Mouse (Mus musculus): Measurements from ENCODE around the gene Ttll9. TPM values are rescaled to one million over a fixed set of nuclear protein-coding genes. Genes with fewer than 3 reads are reported as not detected.

Gene Ttll9
- polyA plus RNA-seq (2012; rRNA removed) (0.47 and 1.0 TPM in 2 replicates), polyA plus RNA-seq (2014; fragmentation: Nextera tagmentation; extraction: Ambion mirVana) (0.14 and 0.18 TPM in 2 replicates)

DNA sequence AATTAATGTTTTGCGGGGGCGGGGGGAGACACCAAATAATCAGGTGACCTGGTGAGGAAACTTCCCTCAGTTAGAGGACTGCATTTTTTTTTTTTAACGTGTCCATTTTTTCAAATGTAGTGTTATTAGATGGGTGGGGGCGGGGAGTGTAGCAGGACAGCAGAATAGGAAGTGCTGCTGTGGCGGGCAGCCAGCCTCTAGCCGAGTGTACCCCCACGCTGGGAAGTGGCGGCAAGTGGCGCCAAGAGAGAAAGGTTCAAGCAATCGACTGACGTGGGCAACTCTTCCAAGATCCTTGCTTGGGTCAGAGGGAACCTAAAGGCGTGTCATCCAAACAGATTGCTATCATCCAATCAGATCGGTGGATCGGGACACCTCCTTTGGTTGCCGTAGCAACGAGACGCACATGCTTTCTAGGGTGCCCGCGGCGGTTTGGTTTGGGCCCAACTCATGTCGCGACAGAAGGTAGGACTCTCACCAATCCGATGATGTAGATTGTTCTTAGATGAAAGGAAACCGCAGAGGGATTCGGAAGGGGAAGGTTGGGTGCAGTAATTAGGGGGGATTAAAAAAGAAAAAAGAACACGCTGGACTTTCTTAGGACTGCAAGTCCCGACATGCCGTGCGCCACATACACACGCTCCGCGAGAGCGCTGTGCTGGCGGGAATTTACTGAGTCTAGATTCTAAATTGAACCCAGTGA, at the start of gene Ttll9:
Ttll9 (plus strand) TSS at position 395 of the 703 bp plus-strand sequence.
- Histone ChIP-seq H3K27me3 (ENCODE audit: control insufficient read depth, insufficient read depth, low read length) (no peaks in the 10 kb centered on the region), H3K4me1 (ENCODE audit: control insufficient read depth, insufficient read depth, low read length) (no peaks in the 10 kb centered on the region), H3K4me3 (replicated peaks; ENCODE audit: low read length) (peak within 1 kb of the TSS; percentile 39), H3K27ac (replicated peaks; ENCODE audit: low read depth, low read length) (no peak within 1 kb of the TSS), H3K9ac (ENCODE audit: low read depth, low read length, severe bottlenecking) (peak within 1 kb of the TSS; percentile 34; the same call in 1 of the 2 replicates), H3K36me3 (ENCODE audit: control insufficient read depth, insufficient read depth, low read length) (no peaks in the 10 kb centered on the region), H3K9me3 (ENCODE audit: control insufficient read depth, low read length) (no peaks in the 10 kb centered on the region), H3K4me2 (replicated peaks; ENCODE audit: low read depth, low read length, severe bottlenecking) (peak within 1 kb of the TSS; percentile 87)
- WGBS: 2% methylated on average over 34 of the region's 34 CpGs
- ATAC-seq (ENCODE audit: low FRiP score, low read depth) (peak; percentile 94), DNase-seq (ENCODE audit: low spot score) (peak; percentile 89)
- TF ChIP-seq POLR2A (IDR thresholded peaks at IDR 0.05; ENCODE audit: borderline replicate concordance, extremely low read depth, insufficient read depth, insufficient read length): no peak

DNA sequence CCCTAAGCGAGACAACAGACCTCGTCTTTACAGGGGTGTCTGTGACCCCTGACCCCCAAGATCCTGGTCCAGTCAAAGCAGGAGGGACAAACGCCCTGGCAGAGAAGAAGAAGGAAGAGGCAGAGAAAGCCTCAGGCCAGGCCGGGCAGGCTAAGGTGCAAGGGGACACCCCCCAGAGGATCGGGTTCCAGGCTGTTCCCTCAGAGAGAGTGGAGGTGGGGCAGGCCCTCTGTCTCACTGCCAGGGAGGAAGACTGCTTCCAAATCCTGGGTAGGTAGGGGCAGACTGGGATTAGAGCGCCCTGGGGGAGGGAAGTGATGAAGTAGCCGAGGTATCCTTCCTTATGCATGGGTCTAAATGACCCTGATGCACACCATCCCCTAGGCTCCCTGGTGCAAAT, 48.8 kb upstream of the Ttll9 start:
- TF ChIP-seq POLR2A (IDR thresholded peaks at IDR 0.05; ENCODE audit: borderline replicate concordance, extremely low read depth, insufficient read depth, insufficient read length): no peak
- WGBS: 33% methylated on average over 7 of the region's 7 CpGs
- Histone ChIP-seq H3K4me1 (ENCODE audit: control insufficient read depth, insufficient read depth, low read length) (no peaks in the 10 kb centered on the region), H3K27me3 (ENCODE audit: control insufficient read depth, insufficient read depth, low read length) (peaks cover 29% of the 10 kb centered on the region), H3K9me3 (ENCODE audit: control insufficient read depth, low read length) (no peaks in the 10 kb centered on the region), H3K36me3 (ENCODE audit: control insufficient read depth, insufficient read depth, low read length) (no peaks in the 10 kb centered on the region), H3K27ac (replicated peaks; ENCODE audit: low read depth, low read length) (no peak overlapping the region), H3K9ac (ENCODE audit: low read depth, low read length, severe bottlenecking) (no peak overlapping the region), H3K4me2 (replicated peaks; ENCODE audit: low read depth, low read length, severe bottlenecking) (no peak overlapping the region), H3K4me3 (replicated peaks; ENCODE audit: low read length) (no peak overlapping the region)
- DNase-seq (ENCODE audit: low spot score): no peak
- no peak for ATAC-seq (ENCODE audit: low FRiP score, low read depth)

GRCm38 (mm10) chr2:152914310-152915120, 47.8 kb upstream of the Ttll9 start:
- WGBS: 3% methylated on average over 13 of the region's 18 CpGs
- no peaks in the 10 kb centered on the region for H3K9me3 ChIP-seq (ENCODE audit: control insufficient read depth, low read length)
- no peak overlapping the region for H3K27ac ChIP-seq (replicated peaks; ENCODE audit: low read depth, low read length)
- no peaks in the 10 kb centered on the region for H3K4me1 ChIP-seq (ENCODE audit: control insufficient read depth, insufficient read depth, low read length)
- H3K4me2 ChIP-seq (replicated peaks; ENCODE audit: low read depth, low read length, severe bottlenecking): peak overlapping the region; percentile 30; the same call in 1 of the 2 replicates
- peak overlapping the region; percentile 25; the same call in 1 of the 2 replicates for H3K9ac ChIP-seq (ENCODE audit: low read depth, low read length, severe bottlenecking)
- no peaks in the 10 kb centered on the region for H3K36me3 ChIP-seq (ENCODE audit: control insufficient read depth, insufficient read depth, low read length)
- DNase-seq (ENCODE audit: low spot score) (peak; percentile 85), ATAC-seq (ENCODE audit: low FRiP score, low read depth) (peak; percentile 71)
- H3K27me3 ChIP-seq (ENCODE audit: control insufficient read depth, insufficient read depth, low read length): peaks cover 29% of the 10 kb centered on the region
- H3K4me3 ChIP-seq (replicated peaks; ENCODE audit: low read length): peak overlapping the region; percentile 11
- TF ChIP-seq POLR2A (IDR thresholded peaks at IDR 0.05; ENCODE audit: borderline replicate concordance, extremely low read depth, insufficient read depth, insufficient read length): no peak

- no peaks in the 10 kb centered on the region for H3K4me1 ChIP-seq (ENCODE audit: control insufficient read depth, insufficient read depth, low read length)
- no peaks in the 10 kb centered on the region for H3K36me3 ChIP-seq (ENCODE audit: control insufficient read depth, insufficient read depth, low read length)
- 84% methylated on average over 4 of the region's 4 CpGs for WGBS
- H3K9ac ChIP-seq (ENCODE audit: low read depth, low read length, severe bottlenecking): no peak overlapping the region
- H3K27me3 ChIP-seq (ENCODE audit: control insufficient read depth, insufficient read depth, low read length): peaks cover 29% of the 10 kb centered on the region
- H3K4me3 ChIP-seq (replicated peaks; ENCODE audit: low read length): no peak overlapping the region
- no peak for TF ChIP-seq POLR2A (IDR thresholded peaks at IDR 0.05; ENCODE audit: borderline replicate concordance, extremely low read depth, insufficient read depth, insufficient read length)
- DNase-seq (ENCODE audit: low spot score) (no peak), ATAC-seq (ENCODE audit: low FRiP score, low read depth) (no peak)
- no peaks in the 10 kb centered on the region for H3K9me3 ChIP-seq (ENCODE audit: control insufficient read depth, low read length)
- no peak overlapping the region for H3K4me2 ChIP-seq (replicated peaks; ENCODE audit: low read depth, low read length, severe bottlenecking)
- no peak overlapping the region for H3K27ac ChIP-seq (replicated peaks; ENCODE audit: low read depth, low read length)
Measured at GRCm38 (mm10) chr2:152915453-152915852, 46.8 kb upstream of the Ttll9 start.

DNA sequence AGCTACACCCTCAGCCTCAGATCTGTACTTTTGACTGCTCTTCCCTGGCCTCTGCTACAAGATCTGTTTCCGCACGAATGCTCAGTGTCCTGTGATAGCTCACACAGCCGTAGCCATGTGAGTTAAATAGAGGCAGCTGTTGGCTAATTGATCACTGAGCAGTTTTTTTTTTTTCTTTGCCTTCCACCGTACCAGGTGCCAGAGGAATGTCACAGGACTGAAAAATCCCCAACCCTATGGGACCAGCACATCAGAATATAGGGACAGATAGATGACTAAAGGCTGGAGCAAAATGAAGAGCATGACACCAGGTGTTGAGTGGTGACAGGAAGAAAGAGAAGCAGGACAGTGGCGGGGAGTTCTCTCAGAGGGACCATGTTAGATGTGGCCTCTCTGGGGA, 46.2 kb upstream of the Ttll9 start:
- no peak for TF ChIP-seq POLR2A (IDR thresholded peaks at IDR 0.05; ENCODE audit: borderline replicate concordance, extremely low read depth, insufficient read depth, insufficient read length)
- H3K4me3 ChIP-seq (replicated peaks; ENCODE audit: low read length): no peak overlapping the region
- ATAC-seq (ENCODE audit: low FRiP score, low read depth): no peak
- peaks cover 25% of the 10 kb centered on the region for H3K27me3 ChIP-seq (ENCODE audit: control insufficient read depth, insufficient read depth, low read length)
- no peak for DNase-seq (ENCODE audit: low spot score)
- H3K27ac ChIP-seq (replicated peaks; ENCODE audit: low read depth, low read length): no peak overlapping the region
- H3K4me2 ChIP-seq (replicated peaks; ENCODE audit: low read depth, low read length, severe bottlenecking): no peak overlapping the region
- no peaks in the 10 kb centered on the region for H3K9me3 ChIP-seq (ENCODE audit: control insufficient read depth, low read length)
- no peaks in the 10 kb centered on the region for H3K36me3 ChIP-seq (ENCODE audit: control insufficient read depth, insufficient read depth, low read length)
- no peaks in the 10 kb centered on the region for H3K4me1 ChIP-seq (ENCODE audit: control insufficient read depth, insufficient read depth, low read length)
- no peak overlapping the region for H3K9ac ChIP-seq (ENCODE audit: low read depth, low read length, severe bottlenecking)
- WGBS: 32% methylated on average over 5 of the region's 5 CpGs
